Mouse (Mus musculus) thymus, postnatal 25 days (tissue): ENCODE measurements around the gene Macrod2.

Source experiments
- DNase-seq: peaks from one replicate; pipeline ENCODE4 v3.0.0; 2022

The Macrod2 gene

DNA sequence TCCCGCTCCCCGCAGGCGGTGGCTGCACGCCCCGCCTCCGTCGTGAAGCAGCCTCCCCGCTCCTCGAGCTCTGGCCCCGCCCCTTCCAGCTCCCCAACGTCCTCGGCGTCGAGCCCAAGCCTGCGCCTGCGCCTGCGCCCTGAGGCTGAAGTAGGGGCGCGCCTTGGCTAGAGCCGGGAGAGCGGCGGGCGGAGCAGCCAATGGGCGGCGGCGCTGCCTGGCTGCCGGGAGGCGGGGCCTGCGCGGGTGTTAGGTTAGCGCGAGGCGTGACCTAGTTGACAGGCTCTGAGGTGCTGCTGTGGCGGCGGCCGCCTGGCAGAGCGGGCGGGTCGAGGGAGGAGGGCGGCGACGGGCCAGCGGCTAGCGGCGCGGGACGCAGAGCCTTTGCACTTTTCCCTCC lies at the start of gene Macrod2:
Macrod2 (plus strand) TSS at position 131 of the 400 bp plus-strand sequence.
- peak; percentile 94 for DNase-seq

DNA sequence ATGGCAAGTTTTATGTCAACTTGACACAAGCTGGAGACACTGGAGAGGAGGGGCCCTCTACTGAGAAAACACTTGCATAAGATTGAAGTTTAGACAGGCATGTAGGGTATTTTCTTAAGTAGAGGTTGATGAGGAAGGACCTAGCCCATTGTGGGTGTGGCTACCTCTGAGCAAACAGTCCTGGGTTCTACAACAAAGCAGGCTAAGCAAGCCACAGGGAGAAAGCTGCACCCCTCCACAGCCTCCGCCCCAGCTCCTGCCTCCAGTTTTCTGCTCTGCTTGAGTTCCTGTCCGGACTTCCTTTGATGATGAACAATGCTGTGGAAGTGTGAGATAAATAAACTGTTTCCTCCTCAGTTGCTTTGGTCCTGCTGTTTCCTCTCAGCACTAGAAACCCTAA lies 35.2 kb upstream of the Macrod2 start:
- no peak for DNase-seq

DNA sequence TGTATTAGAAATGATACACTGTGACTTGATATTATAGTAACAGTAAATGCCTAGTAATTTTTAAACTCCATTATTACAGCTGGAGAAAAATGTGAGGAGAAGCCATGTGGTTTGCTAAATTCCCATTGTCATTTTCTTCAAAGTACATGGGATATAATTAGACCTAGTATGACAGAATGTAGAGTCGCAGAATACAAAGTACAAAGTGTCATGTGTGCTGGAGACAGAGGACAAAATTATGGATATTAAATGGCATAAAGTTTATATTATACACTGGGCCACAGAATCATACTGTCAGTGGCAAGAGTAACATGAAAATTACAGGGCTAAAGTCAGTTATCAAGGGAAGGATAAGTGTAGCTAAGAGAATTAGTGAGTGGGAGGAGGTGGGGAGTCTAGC lies 30.3 kb upstream of the Macrod2 start:
- no peak for DNase-seq

DNA sequence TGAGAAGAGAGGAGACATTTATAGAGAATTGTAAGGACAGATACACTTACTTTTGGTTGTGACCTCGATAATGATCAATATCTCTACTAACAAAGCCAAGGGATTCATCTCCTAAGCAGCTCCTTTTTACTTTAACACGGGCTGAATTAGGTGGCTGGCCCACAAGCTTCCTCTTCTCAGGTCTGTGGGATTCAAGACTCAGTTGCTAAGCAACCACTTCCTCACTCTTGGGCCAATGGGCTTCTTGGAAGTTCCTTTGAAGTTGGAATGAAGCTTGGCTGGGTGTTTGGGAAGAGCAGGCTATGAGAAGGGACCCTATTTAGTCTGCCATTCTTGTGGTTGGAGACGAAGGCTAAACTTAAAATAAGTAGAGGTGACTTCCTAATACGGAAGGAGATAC lies 5.6 kb upstream of the Macrod2 start, which contains the start of gene Sel1l2:
Sel1l2 (minus strand) TSS at position 182 of the 400 bp plus-strand sequence.
- no peak for DNase-seq

DNA sequence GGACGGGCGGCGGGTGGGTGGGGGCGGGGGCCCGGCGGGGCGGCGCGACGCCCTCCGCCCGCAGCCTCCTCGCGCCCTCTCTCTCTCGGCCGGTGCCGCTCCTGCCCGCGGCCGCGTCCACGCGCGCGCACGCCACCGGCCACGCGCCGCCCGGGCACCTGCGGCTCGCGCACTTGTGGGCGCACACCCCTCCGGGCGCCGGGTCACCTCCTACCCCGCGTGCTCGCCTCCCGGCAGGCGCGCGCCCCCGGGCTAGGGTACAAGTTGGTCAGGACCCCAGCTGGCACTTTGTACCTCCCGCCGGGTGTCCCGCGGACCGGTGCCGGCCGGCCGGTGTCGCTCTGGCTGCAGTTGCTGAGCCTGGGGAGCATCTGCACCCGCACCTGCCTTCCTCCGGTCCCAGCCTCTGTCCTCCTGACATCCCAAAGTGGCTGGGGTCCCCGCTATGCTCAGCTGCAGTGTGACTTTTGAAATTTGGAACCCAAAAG lies 679 bp downstream of the Macrod2 start:
- DNase-seq, result peak; percentile 18

DNA sequence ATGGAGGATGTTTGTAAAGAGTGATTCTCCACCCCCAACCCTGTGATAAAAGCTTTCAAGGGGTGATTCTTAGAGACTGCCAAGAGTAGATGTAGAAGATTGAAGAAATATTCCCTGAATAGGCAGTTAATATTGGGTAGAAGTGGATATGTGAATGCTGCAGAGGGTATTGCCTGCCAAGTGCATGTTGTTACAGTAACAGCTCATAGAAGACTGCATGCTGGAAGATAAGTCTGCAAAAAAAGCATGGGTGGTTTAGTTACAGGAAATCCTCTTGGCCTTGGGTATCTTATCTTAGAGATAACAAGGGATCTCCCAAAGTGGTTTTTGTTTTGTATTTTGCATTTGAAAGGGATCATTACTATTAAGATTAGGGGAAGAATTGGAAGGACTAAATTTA lies 30.7 kb downstream of the Macrod2 start:
- DNase-seq, result no peak

DNA sequence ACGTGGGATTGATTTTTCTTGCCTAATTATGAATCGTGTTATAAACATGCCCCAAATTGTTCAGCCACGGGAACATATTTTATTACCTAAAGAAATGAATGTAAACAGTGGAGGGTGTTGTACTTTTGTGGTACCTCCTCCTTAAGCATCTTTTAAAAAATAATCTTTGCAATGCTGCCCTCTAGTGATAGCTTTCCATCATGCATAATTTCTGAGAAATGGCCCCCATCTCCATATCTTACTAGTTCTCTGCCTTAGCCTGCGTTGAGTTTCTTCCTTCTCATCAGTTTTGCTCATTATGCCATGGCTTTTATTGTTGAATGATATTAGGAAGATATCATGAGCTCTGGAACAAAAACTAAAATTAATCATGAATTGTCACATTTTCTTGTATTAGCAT lies 32.2 kb downstream of the Macrod2 start:
- no peak for DNase-seq

DNA sequence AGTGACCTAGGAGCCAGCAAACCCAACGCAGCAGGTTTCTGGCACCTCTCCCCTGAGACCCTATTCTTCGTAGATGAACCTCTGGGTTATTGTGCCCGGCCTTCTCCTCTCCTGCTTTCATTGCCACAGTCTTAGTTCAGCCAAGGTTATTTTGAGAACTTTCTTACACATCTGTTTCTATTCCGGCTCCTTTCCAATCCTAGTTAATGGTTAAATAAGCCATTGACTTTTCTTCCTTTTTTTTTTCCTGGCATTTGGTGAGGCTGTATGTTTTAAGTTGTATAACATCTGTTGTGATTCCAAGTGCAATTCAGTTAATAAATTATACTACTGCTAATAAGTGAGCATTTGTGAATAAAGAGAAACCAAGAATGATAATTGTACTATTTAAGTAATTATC lies 44.0 kb downstream of the Macrod2 start:
- no peak for DNase-seq

DNA sequence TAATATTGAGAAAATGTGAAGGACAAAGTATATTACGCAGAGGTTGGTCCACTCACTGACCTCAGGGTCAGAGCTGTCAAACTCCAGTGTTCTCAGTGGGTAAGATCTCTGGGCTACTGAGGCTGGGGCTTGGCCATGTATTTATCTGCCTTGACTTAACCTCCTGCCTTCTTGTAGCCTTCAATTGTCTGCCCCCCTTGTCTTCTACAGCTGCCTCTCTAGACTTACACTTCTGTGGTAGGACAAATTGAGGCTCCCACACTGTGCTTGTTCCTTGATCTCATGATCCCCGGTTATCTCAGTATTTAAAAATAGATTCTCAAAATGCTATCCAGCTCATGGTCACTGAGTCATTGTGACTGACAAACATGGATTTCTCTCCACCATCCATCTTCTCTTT lies 53.5 kb downstream of the Macrod2 start:
- no peak for DNase-seq

DNA sequence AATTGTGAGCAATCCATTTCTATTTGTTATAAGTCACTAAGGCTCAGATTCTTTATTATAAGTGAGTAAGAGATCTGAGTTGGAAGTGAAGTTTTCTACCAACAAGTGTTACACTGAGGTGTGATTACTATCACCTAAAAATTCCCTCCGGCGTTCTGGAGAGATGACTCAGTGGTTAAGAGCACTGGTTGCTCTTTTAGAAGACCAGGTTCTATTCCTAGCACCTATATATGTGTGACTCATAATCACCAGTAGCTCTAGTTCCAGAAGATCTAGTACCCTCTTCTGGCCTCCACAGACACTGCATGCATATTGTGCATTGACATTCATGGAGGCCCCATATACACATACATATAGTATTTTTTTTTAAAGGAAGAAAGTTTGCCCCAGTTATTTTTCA lies 80.7 kb downstream of the Macrod2 start:
- no peak for DNase-seq

DNA sequence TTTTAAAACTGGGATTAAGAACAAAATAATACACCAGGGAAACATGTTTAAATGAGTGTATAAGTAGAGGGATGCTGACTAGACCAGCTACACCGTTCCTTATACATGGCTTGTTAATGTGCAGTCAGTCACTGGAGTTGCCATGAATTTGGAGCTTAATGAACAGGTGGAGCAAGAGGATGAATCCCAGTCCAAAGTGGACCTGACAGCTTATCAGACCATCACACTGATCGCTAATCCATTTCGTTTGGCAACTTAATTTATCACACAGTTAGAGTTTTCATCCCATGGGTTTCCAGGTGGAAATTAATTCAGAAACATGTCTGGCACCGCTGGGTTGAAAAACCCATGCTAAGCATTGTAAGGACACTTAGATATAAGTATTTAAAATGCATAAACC lies 81.8 kb downstream of the Macrod2 start:
- DNase-seq, result no peak

DNA sequence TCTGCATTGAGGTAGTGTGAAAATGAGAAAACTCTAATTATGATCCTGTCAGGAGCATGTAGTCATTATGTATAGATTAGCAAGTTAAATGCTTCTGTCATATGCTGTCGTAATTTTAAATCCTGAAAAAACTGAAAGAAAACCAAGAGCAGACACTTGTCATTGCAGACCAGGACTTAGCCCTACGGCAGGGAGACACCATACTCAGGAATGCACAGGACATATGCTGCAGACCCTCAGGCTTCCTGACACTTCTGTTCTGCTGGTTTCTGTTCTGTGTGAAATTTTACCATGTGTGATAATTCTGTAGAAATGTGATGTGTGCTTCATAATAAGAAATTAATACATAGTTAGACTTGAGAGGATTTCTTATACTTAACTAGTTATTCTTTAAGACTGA lies 87.5 kb downstream of the Macrod2 start:
- no peak for DNase-seq

DNA sequence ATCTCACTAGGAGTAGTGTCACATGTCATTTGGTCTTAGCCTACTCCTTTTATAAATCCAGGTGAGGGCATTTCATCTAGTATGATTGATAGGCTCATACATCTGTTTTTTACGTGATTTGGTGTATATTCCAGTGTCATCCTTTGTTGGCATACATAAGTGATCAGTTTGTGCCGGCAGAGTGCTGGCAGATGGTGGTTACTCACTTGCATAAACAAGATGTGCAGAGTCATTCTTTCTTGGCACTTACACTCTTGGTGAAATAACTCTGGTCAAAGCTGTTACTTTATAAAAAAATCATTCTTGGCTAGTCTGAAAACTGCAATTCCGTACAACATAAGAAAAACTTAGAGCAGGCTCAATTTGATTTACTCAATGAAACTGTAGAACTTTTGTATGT lies 102.6 kb downstream of the Macrod2 start:
- DNase-seq, result no peak

DNA sequence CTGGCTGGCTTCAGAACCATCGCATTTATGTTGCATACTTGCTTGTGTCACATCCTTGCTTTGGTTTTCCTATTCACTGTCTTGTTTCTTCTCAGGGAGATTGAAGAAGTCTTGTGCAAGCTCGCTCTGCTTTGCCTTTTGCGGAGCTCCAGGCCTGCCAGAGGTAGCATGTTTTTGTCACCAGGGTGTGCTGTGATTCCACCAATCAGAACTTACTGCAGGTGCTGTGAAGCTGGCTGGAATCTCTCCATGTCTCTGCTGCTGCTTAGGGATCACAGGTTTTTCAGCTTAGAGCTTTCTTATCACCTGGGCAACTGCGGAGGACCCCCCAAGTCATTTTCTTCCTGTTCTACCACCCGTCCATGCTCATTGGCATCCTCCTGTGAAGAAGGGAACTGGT lies 105.8 kb downstream of the Macrod2 start:
- no peak for DNase-seq

DNA sequence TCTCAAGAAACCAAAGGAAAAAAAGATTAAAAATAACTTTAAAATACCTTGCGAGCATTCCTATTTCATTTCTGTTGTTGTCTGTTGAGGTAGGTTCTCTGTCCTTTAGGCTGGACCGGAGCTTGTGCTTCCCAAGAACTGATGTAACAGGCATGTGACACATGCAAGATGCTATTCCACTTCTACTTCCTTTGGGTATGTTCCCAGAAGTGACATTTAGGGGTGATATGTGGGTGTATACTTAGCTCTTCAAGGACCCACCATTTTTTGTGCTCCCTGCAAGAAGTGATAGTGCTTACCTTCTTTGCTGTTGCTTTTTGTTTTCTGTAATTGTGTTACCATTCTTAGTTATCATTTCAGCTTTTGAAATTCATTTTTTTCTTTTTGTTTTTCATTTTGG lies 126.4 kb downstream of the Macrod2 start:
- no peak for DNase-seq

DNA sequence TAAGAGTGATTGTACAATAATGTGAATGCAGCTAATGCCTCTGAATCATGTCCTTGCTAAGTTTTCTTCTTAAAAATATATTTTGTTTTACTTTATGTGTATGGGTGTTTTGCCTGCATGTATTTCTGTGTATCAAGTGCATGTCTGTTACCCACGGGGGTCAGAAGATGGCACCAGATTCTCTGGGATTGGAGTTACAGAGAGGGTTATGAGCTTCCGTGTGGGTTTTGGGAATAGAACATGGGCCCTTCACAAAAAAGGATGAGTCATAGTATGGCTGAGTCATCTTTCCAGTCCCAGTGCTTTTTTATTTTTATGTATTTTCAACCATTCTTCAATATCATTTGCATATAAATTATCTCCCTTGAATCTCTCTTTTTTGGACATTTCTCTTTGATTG lies 135.1 kb downstream of the Macrod2 start:
- no peak for DNase-seq

DNA sequence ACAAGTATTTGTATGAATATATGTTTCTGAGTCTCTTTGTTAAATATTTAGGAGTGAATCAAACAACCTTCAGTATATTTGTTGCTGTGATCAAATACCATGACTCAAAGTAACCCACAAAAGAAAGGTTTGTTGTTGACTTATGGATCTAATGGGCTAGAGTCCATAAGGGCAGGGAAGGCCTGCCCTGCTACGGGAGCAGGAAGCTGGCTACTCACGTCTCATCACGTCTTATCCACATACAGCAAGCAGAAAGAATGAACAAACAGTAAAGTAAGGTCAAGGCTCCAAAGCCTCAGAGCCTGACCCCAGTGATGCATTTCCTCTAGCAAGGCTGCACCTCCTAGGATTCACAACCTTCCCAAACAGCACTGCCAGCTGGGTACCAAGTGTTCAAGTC lies 136.9 kb downstream of the Macrod2 start:
- no peak for DNase-seq

DNA sequence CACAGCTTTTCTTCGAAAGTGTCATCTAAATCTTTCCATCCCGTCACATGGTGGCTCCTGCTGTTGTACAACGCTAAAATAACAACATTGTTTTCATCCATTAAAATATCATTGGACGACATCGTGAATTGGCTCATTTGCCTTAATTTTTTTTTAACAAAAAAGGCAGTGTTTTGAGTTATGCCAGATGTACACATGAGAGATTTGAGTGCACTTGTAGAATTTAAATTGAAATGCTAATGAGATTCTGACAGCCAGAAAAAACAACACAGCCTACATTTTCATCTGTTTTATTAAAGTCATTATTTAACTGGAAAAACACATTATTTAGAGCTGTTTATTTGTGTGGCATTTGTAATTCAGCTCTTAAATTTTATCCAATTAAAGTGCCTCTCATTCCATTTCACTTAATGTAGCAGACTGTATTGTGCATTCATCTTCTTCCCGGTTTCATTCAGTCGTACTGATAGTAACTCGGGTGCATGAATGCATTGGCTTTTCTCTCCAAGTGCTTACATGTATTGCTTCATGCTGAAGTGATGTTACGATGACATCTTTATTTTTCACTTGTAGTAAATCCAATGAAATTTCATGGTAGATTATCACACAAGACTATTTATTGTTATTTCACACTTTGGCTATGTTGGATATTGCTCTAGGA lies 137.9 kb downstream of the Macrod2 start:
- DNase-seq, result no peak

DNA sequence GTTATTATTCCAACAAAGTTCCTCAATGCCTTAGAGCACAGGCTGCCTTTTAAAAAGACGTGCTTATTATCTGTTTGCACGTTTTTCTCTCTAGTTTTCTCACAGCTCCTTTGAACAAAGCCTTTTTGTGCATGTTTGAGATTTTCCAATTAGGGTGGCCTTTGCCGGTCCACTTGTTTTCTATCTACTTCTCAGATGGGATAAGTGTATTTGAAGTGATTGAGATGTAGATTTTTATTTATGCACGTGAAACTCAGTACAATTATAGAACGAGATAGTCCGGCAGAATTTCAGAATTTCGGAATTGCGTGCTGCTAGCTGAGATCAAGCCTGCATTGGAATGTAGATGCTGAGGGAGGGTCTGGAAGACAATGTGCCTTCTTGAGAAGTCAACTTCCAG lies 138.5 kb downstream of the Macrod2 start:
- no peak for DNase-seq

DNA sequence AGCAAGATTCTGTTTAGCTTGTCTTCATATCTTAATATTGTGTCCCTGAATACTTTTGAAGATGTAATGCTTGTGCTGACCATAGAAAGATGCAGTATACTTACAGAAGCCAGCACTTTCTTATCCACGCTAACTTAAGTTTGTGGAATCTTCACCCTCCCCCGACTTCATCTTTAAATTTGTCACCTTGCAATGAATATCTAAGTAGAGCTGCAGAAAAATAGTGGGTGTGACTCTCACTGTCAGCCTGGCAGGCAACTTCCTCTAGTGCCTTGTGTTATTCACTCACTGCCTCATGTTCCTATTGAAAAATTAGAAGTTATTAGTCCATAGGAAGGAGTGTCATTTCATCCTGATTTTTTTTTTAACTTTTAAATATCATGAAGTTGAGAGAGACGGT lies 139.5 kb downstream of the Macrod2 start:
- DNase-seq, result no peak

DNA sequence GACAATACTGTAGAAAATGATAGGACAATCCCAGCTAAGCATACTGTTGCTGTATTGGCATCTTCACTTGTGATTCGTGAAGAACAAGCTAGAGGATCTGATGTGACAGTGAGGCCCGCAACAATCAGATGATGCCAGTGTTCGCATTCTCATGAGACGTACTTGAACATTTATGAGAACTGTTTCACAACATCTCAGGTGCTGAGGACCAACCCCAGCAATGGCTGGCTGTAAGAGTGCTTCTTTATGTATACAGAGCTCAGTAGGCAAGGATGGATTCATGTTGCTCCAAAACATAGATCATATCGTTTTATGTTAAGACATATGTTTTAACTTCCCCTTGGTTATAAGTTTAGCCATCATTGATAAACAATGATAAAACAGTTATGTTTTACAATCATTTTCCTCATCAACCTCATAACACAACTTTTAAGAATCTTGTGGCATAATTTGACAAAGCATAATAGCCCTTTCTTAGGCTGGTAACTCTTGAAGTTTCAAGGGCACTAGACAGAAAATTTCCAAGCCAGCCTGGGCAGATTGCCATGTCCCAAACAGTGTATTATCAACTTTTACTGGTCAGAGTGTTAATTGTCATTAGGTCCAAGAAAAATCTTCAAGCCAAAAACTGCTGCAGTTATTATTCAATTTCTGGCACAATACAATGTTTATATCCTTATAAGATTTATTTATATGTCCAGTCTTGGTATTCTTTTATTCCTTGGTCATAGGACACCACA lies 140.9 kb downstream of the Macrod2 start:
- no peak for DNase-seq

DNA sequence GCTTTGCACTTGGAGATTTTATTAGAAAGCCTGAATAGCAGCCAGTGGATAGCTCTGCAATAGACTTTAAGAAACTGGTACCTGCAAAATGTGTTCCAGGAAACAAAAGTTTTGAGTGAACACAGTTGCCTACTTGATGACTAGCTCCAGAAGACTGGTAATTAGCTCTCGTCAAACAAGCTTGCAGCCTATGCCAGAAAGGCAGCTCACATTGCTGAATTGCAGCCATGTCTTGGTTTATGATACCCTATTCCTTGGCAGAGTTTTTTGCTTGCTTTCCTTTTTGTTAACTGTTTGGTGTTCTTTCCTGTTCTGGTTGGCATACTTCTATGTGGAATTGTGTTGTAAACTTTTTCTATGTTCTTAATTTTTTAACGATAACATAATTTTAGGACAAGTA lies 154.2 kb downstream of the Macrod2 start:
- DNase-seq, result no peak

DNA sequence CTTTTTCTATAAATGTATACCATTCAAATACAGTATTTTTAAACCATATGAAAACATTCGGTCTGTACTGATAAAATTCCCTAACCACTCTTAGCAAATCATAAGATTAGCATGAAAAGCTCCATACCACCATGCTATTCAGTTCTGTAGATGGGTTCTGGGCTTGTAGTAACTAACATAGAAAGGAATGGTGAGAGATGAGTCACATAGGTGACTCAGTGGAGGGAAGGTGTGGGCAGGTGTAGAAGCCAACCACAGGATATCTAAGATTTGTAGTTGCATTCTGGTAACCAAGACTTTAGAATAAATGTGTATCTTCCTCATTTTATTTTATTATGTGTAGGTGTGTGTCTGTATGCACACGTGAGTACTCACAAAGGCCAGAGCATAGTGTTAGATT lies 166.3 kb downstream of the Macrod2 start:
- DNase-seq, result no peak

DNA sequence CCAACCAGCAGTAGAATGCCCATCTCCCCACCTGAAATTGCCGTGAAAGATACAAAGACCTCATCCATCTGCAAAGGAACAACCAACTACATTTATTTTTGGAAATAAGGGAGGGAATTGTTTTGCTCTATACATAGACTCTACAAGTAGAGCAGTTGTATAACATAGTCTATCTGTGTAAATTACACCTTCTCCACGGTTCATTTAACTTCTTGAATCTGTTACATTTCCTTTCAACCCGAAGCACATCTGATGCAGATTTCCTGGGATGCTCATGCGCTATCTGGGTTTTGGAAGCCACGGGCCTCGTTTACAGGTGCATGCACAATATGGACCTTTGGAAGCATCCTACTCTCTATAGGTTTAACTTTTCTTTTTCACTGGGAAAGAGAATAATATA lies 175.8 kb downstream of the Macrod2 start:
- DNase-seq, result no peak
